Mouse (Mus musculus): ENCODE measurements around the gene Celf5.
A peak's percentile ranks its signal among the peaks of the same experiment; 100 is the strongest.

Gene Celf5

GRCm38 (mm10) chr10:81472403-81473002 is 10.0 kb downstream of the Celf5 start:
- no peak for DNase-seq (ENCODE audit: low spot score in 2 of 2)

GRCm38 (mm10) chr10:81470454-81470853 is 12.1 kb downstream of the Celf5 start:
- no peak for DNase-seq (ENCODE audit: low spot score in 2 of 2)

- DNase-seq (ENCODE audit: low spot score in 2 of 2): no peak
Measured at GRCm38 (mm10) chr10:81469253-81469652, 13.3 kb downstream of the Celf5 start.

GRCm38 (mm10) chr10:81467670-81468235 is 14.8 kb downstream of the Celf5 start:
- DNase-seq (ENCODE audit: low spot score in 2 of 2): no peak

- DNase-seq (ENCODE audit: low spot score in 2 of 2): no peak
Measured at GRCm38 (mm10) chr10:81466881-81467280, 15.6 kb downstream of the Celf5 start.

- peak in 1 of 2 experiments; percentile 53 for DNase-seq (ENCODE audit: low spot score in 2 of 2)
Measured at GRCm38 (mm10) chr10:81466066-81466465, 16.4 kb downstream of the Celf5 start.

- peak in 1 of 2 experiments; percentile 59 for DNase-seq (ENCODE audit: low spot score in 2 of 2)
Measured at GRCm38 (mm10) chr10:81465265-81465645, 17.3 kb downstream of the Celf5 start.

DNA sequence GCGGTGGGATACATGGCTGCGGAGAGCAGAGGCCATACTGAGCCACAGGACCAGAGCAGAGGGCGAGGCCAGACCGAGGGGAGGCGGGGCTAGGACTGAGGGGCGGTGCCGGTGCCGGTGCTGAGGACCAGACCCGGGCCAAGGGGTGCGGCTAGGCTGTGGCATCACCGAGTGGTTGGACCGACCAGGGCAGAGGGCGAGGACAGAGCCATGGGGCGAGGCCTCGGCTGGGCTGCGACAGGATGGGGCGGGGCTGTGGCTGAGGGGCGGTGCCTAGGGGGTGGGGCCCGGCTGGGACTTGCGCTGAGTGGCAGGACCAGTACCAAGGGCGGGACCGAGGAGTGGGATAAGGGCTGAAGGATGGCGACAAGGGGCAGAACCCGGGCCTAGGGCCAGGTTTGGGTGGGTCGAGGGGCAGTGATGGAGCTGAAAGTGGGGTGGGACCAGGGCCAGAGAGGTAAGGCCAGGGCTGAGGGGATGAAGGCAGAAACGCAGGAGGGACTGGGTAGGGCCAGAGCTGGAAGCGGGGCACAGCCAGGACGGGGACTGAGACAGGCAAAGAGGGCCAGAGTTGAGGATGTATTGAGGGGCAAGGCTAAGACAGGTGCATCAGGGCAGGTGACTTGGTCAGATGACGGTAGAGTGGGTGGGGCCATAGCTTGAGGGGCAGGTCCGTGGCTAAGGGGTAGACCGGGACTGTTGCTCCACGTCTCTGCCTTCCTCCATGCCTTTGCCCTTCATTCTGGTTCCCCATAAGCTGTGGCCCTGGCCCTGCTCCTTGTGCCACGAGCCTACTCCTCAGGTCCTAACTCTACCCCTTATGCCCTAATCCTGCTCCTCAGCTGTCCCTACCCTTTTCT is 17.9 kb downstream of the Celf5 start:
- DNase-seq (ENCODE audit: low spot score in 2 of 2): peak in 1 of 2 experiments; percentile 67

DNA sequence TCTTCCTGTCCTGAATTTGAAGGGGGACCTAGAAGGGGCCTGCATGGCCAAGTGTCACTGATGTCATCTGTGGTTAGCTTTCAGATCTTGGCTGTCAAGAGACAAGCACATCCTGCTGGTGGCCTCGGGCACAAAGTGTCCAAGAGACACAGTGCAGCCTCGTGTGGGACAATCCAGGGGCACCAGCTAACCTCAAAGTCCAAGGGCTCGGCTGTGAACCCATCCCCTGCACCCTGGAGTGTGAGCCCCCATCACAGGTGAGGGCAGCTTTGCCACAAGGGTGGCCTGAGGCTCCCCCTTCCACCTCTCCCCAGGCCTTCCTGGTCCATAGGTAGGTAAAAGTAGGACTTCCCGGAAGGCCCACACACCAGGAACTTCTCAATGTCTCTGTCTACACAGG is 19.0 kb downstream of the Celf5 start:
- no peak for DNase-seq (ENCODE audit: low spot score in 2 of 2)

GRCm38 (mm10) chr10:81462917-81463316 is 19.6 kb downstream of the Celf5 start:
- peak in 1 of 2 experiments; percentile 56 for DNase-seq (ENCODE audit: low spot score in 2 of 2)

DNA sequence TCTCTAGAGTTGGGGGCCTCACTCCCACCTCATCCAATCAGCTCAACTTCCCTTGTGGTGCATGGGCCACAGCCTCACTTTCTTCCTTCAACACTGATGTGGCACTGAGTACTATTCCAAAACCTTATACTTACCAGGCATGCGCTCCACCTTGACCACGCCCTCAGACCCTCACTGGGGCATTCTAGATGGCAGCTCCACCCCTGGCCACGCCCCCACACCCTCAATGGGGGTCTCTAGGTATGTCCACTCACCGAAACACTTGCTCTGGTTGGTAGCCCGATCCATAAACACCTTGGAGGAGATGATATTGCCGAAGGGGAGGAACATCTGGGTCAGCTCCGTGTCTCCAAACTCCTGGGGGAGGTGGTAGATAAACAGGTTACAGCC is 20.1 kb downstream of the Celf5 start:
- no peak for DNase-seq (ENCODE audit: low spot score in 2 of 2)

GRCm38 (mm10) chr10:81461673-81462414 is 20.7 kb downstream of the Celf5 start:
- no peak for DNase-seq (ENCODE audit: low spot score in 2 of 2)

GRCm38 (mm10) chr10:81460951-81461350 is 21.6 kb downstream of the Celf5 start:
- DNase-seq (ENCODE audit: low spot score in 2 of 2): no peak

DNA sequence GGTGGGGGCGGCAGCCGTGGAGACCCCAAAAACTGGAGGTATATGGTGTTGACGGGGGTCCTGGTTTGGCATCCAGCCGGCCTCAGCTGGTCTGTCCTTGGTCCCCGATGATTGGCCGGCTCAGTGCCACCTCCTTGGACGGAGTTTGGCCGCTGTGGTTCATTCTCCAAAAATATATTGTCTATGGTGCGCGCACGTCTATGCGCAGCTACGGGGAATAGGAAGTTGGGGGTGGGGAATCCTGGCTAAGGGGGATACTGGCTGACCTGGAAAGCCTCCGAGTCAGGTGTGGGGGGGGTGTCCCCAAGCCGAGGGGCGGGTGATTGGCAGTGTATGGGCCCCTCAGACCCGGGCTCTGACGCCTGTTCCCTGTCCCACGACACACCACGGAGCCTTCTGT is 22.0 kb downstream of the Celf5 start:
- DNase-seq (ENCODE audit: low spot score in 2 of 2): no peak

DNA sequence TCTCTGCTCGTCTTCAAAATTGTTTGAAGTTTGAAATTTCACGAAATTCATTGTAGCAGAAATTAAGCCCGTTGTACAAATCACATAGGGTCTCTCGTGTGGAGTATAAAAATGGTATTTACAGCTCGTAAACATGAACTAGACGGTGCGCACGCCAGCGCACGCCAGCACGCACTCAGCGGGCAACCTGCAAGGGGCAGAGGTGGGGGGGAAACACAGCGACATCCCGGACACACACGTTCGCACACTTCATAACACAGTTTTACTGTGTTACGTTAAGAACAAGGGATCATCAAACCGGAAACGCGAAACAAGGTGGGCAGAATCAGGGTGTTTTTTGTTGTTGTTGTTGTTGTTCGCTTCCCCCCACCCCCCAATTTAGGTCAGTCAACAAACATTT is 23.1 kb downstream of the Celf5 start:
- DNase-seq (ENCODE audit: low spot score in 2 of 2): no peak

GRCm38 (mm10) chr10:81458267-81458666 is 24.2 kb downstream of the Celf5 start:
- no peak for DNase-seq (ENCODE audit: low spot score in 2 of 2)

DNA sequence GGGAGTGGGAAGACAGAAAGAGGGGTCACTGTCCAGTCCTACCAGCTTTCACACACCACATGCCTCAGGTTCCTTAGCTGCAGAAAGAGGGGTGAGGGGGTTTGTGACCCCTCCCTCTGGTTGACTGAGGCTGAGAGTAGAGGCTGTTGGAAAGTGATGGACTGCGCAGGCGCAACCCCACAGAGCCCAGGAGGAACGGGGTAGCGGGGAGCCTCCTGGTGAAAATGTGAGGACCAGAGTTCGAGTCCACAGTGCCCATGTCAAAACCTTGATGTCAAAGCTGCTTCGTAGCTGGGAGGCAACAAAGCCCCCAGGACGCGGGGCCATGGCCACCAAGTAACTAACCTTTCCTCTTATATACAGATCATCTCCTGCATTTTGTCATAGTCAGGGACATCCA is 24.9 kb downstream of the Celf5 start:
- no peak for DNase-seq (ENCODE audit: low spot score in 2 of 2)

GRCm38 (mm10) chr10:81456983-81457563 is 25.4 kb downstream of the Celf5 start:
- no peak for DNase-seq (ENCODE audit: low spot score in 2 of 2)

DNA sequence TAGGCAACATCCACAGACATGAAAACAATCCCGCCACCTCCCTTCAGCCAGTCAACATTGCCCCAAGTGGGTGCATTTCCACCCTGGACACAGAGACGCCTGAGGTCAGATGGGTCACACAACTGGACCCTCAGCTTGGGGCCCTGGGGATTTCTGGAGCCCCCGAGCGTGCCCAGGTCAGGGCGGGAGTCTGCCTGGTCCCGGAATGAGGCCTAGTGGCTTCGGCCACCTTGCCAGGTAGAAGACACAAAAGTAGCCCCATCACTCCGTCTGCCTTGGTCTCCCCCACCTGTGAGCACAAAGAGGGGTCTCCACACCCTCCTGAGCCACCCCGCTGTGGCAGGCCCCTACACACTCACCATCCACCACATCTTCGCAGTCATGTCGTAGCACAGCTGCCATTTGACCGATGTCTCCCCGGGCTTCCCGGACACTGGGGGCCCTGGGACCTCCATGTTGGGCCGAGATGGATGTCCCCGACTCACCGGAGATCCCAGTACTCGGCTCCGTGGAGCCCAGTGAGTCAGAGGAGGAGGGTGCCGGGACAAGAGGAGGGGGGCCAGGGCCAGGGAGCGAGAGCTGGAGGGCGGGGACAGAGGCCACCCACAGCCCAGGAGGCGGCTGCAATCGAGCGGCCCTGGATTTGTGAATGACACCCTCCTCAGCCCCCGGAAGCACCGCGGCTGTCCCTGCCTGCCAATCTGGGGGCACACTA is 27.2 kb downstream of the Celf5 start, which contains the start of gene Nfic:
TSS of gene Nfic (minus strand) at position 455 of the 715 bp plus-strand sequence.
- DNase-seq (ENCODE audit: low spot score in 2 of 2): no peak

GRCm38 (mm10) chr10:81454106-81454505 is 28.4 kb downstream of the Celf5 start:
- no peak for DNase-seq (ENCODE audit: low spot score in 2 of 2)

DNA sequence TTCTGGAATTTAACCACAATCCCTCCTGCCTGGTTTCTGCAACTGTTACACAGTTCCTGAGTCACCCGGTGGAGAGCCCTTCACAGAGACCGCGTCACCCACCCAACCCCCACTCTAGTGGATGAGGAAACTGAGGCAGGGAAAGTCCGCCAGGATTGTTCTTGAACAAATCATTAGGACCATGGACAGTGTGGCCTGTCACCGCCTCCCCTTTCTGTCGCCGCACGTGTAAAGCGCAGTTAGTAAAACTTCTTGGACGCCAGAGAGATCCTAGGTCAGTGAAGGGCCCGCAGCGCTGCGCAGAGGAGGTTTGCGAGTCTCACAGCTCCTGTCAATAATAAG is 29.6 kb downstream of the Celf5 start:
- peak in 1 of 2 experiments; percentile 58 for DNase-seq (ENCODE audit: low spot score in 2 of 2)

Measured in urinary bladder, postnatal 4 days (tissue).